Mouse (Mus musculus) stomach, embryonic 16.5 days (tissue): ENCODE measurements around the gene Dhx33. TPM values are rescaled to one million over a fixed set of nuclear protein-coding genes. Genes with fewer than 3 reads are reported as not detected.
A peak's percentile ranks its signal among the peaks of the same experiment; 100 is the strongest.

Experiments used
- ATAC-seq: fragments of 200-750 bp; cut with Nextera tagmentation; 2 replicates; pipeline ENCODE4 v1.8.0; 2017; ENCODE audit warnings: moderate number of reproducible peaks, moderate TSS enrichment; ENCODE audit not compliant: insufficient read depth, low FRiP score
- H3K27ac ChIP-seq: fragments of 300-500 bp; sonication (generic); 2 replicates; pipeline ENCODE4 v1.5.1; 2014; ENCODE audit warnings: low read length
- H3K27me3 ChIP-seq: fragments of 300-500 bp; sonication (generic); 2 replicates; pipeline ENCODE4 v1.6.1; 2014; ENCODE audit warnings: low read length, control low read depth, mixed read lengths; ENCODE audit not compliant: control insufficient read depth, insufficient read depth
- H3K36me3 ChIP-seq: fragments of 300-500 bp; sonication (generic); 2 replicates; pipeline ENCODE4 v1.6.1; 2014; ENCODE audit warnings: low read length; ENCODE audit not compliant: control insufficient read depth, insufficient read depth
- H3K4me1 ChIP-seq: fragments of 300-500 bp; sonication (generic); 2 replicates; pipeline ENCODE4 v1.6.1; 2014; ENCODE audit warnings: low read length, control low read depth, mixed read lengths; ENCODE audit not compliant: control insufficient read depth, insufficient read depth
- H3K4me2 ChIP-seq: fragments of 300-500 bp; sonication (generic); 2 replicates; pipeline ENCODE4 v1.6.1; 2014; ENCODE audit warnings: low read depth, low read length, mixed read lengths
- H3K4me3 ChIP-seq: fragments of 300-500 bp; sonication (generic); replicated peaks from 2 replicates; pipeline ENCODE4 v1.5.1; 2014; ENCODE audit warnings: mild to moderate bottlenecking, low read length
- H3K9ac ChIP-seq: fragments of 300-500 bp; sonication (generic); 2 replicates; pipeline ENCODE4 v1.6.1; 2014; ENCODE audit warnings: low read length
- H3K9me3 ChIP-seq: fragments of 300-500 bp; sonication (generic); replicated peaks from 2 replicates; pipeline ENCODE4 v1.6.1; 2016; ENCODE audit warnings: low read length, control low read depth; ENCODE audit not compliant: control insufficient read depth
- WGBS: fragments of 180-500 bp; shearing (Covaris S2); extraction: QIAGEN DNeasy Blood & Tissue Kit; methylation state at CpG from one replicate; pipeline ENCODE4 v1.1.7; 2014; 5-methylcytosine and 5-hydroxymethylcytosine counted together
- polyA plus RNA-seq: library from polyadenylated mRNA; unstranded; fragments of >200 nt; fragmentation: Nextera tagmentation; extraction: Ambion mirVana; gene quantifications from 2 replicates; pipeline ENCODE4 v1.2.1, GENCODE M21; 2015

Gene Dhx33
- polyA plus RNA-seq, 1 experiment from 2014 or later, result 16.5 TPM

DNA sequence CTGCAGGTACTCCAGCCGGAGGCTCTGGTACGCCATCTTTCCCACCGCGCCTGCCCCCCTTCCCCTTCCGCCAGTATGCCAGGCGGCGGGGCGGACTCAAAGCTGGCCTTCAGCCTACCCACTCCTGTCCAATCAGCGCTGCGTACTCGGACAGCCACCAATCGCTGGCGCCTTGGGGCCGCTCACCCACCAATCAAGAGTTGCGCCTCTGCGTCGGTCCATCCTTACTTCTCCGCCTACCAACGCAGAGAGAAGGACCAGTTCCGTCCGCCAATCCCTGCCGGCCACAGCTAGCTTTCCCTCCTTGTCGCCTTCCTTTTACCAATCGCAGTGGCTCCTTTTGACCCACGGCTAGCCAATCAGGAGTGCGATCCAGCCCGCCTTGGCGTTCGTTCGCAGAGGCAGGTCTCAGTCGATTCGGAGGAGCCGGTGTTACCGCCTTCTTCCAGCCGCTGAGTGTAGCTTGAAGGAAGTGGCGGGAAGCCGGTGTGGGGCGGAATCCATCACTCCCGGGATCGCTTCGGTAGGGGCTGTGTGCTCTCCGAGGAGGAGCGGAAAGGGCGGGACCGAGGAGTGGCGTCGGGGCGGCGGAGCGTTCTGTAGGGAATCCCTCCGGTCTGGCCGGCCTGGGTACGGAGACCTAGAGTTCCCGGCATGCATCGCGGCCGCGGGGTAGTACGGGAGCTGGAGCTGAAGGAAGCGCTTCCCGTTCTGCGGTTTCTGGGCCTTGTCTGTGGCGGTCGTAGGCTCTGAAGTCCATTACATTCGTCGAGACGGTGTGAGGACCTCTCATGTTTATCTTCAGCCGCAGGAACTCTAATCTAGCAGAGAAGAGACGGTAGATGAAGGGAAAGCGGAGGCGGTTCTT is 15.2 kb upstream of the Dhx33 start, which contains the start of the genes Mis12 and Derl2:
Mis12 (plus strand) TSS at position 411 of the 868 bp plus-strand sequence.
Derl2 (minus strand) TSS at position 641 of the 868 bp plus-strand sequence.
- under 1% methylated on average over 71 of the region's 71 CpGs for WGBS

DNA sequence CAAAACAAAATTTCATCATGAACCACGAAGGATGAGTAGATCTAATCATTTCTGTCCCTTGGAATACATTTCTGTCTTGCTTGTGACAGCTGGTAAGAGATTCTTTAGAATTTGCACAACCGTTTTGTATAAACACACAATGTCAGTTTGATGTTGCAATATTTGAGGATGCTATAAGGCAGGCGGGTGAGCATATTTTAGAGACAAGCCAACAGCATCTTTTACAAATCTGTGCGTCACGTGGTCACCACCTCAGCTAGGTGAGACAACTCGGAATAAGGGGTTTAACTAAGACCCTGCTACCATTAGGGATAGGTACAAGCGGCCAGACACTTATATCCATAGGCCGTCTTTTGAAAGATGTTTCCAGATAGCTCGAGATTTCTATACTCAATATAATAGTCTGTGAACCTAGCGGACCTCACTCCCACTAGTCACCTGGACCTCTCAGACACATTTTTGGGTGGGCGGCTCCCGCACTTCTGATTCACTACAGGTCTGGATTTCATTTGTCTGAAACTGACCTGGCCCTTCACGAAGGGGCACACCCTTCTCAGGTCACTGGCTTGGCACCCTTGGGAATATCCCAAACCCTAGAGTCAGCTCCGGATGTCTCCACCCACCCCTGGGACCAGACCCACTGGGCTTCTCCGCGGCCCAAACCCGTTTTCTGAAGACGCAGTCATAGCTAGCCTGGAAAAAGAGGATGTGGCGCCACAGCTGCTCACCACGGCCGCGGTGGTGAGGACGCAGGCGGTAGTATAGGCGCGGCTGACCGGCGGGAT is 14.4 kb upstream of the Dhx33 start:
- H3K4me3 ChIP-seq, result peak overlapping the region; percentile 98
- no peaks in the 10 kb centered on the region for H3K9me3 ChIP-seq
- peak overlapping the region; percentile 76 for H3K27ac ChIP-seq
- WGBS, result 4% methylated on average over 28 of the region's 28 CpGs
- H3K36me3 ChIP-seq, result no peaks in the 10 kb centered on the region
- peak overlapping the region; percentile 90 for H3K4me2 ChIP-seq
- no peaks in the 10 kb centered on the region for H3K27me3 ChIP-seq
- peak; percentile 8; the same call in 1 of the 2 replicates for ATAC-seq
- peaks cover 27% of the 10 kb centered on the region for H3K4me1 ChIP-seq
- H3K9ac ChIP-seq, result peak overlapping the region; percentile 98

More for the DNA sequence above, 15.2 kb upstream of the Dhx33 start, which contains the start of the genes Mis12 and Derl2:
- H3K27me3 ChIP-seq, result no peaks in the 10 kb centered on the region
- H3K9me3 ChIP-seq, result no peaks in the 10 kb centered on the region
- peak within 1 kb of the TSS; percentile 90 for H3K4me2 ChIP-seq
- peak; percentile 100 for ATAC-seq
- H3K4me1 ChIP-seq, result peaks cover 27% of the 10 kb centered on the region
- peak within 1 kb of the TSS; percentile 96 for H3K27ac ChIP-seq
- peak within 1 kb of the TSS; percentile 98 for H3K4me3 ChIP-seq
- peak within 1 kb of the TSS; percentile 98 for H3K9ac ChIP-seq
- H3K36me3 ChIP-seq, result no peaks in the 10 kb centered on the region

DNA sequence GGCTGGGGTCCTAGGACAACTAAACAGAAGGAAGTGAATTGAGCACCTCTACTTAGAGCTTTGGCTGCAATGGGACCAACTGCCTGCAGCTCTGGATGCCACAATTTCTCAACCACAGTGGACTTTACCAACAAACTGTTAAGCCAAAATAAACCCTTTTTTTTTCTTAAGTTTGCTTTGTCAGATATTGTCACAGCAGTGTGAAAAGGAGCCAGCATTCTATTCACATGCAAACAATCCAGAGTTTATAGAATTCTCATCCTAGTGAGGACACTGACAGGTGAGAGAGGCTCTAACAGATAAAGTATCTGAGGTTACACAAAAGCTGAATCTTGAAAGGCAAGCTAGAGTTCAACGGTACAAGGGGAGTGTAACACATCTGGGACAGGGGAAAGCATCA is 12.8 kb upstream of the Dhx33 start:
- H3K9me3 ChIP-seq, result no peaks in the 10 kb centered on the region
- no peak overlapping the region for H3K9ac ChIP-seq
- no peak overlapping the region for H3K27ac ChIP-seq
- no peaks in the 10 kb centered on the region for H3K27me3 ChIP-seq
- H3K36me3 ChIP-seq, result peaks cover 3% of the 10 kb centered on the region; the same call in 1 of the 2 replicates
- peaks cover 27% of the 10 kb centered on the region for H3K4me1 ChIP-seq
- no peak for ATAC-seq
- H3K4me3 ChIP-seq, result no peak overlapping the region
- no peak overlapping the region for H3K4me2 ChIP-seq
- 86% methylated on average over 1 of the region's 1 CpGs for WGBS

GRCm38 (mm10) chr11:71012743-71013142 is 8.5 kb upstream of the Dhx33 start:
- WGBS, result 96% methylated on average over 7 of the region's 7 CpGs
- Histone ChIP-seq H3K4me1 (peaks cover 12% of the 10 kb centered on the region), H3K4me3 (no peak overlapping the region), H3K27ac (no peak overlapping the region), H3K9ac (no peak overlapping the region), H3K27me3 (no peaks in the 10 kb centered on the region), H3K36me3 (peaks cover 24% of the 10 kb centered on the region), H3K4me2 (no peak overlapping the region), H3K9me3 (no peaks in the 10 kb centered on the region)
- no peak for ATAC-seq

GRCm38 (mm10) chr11:71008321-71008720 is 4.1 kb upstream of the Dhx33 start:
- Histone ChIP-seq H3K4me3 (no peak overlapping the region), H3K27ac (no peak overlapping the region), H3K27me3 (no peaks in the 10 kb centered on the region), H3K9ac (no peak overlapping the region), H3K4me1 (peaks cover 5% of the 10 kb centered on the region), H3K9me3 (no peaks in the 10 kb centered on the region), H3K36me3 (peaks cover 24% of the 10 kb centered on the region), H3K4me2 (no peak overlapping the region)
- ATAC-seq, result no peak
- WGBS, result 89% methylated on average over 3 of the region's 3 CpGs

- Histone ChIP-seq H3K27ac (no peak overlapping the region), H3K9ac (no peak overlapping the region), H3K36me3 (peaks cover 23% of the 10 kb centered on the region), H3K9me3 (no peaks in the 10 kb centered on the region), H3K4me1 (peaks cover 10% of the 10 kb centered on the region), H3K4me2 (no peak overlapping the region), H3K27me3 (no peaks in the 10 kb centered on the region), H3K4me3 (no peak overlapping the region)
- ATAC-seq, result no peak
- WGBS, result 83% methylated on average over 7 of the region's 7 CpGs
Observed at GRCm38 (mm10) chr11:71007831-71008230, 3.6 kb upstream of the Dhx33 start.

GRCm38 (mm10) chr11:71007026-71007425 is 2.8 kb upstream of the Dhx33 start:
- Histone ChIP-seq H3K27ac (no peak overlapping the region), H3K27me3 (no peaks in the 10 kb centered on the region), H3K36me3 (peaks cover 20% of the 10 kb centered on the region), H3K4me1 (peaks cover 13% of the 10 kb centered on the region), H3K9ac (no peak overlapping the region), H3K9me3 (no peaks in the 10 kb centered on the region), H3K4me2 (no peak overlapping the region), H3K4me3 (no peak overlapping the region)
- no peak for ATAC-seq
- 93% methylated on average over 6 of the region's 6 CpGs for WGBS

- Histone ChIP-seq H3K36me3 (peaks cover 10% of the 10 kb centered on the region), H3K4me2 (peak overlapping the region; percentile 53), H3K27me3 (no peaks in the 10 kb centered on the region), H3K4me3 (peak overlapping the region; percentile 91), H3K27ac (peak overlapping the region; percentile 24; the same call in 1 of the 2 replicates), H3K4me1 (peaks cover 13% of the 10 kb centered on the region), H3K9me3 (no peaks in the 10 kb centered on the region), H3K9ac (no peak overlapping the region)
- 57% methylated on average over 5 of the region's 5 CpGs for WGBS
- ATAC-seq, result no peak
Observed at GRCm38 (mm10) chr11:71005046-71005445, 809 bp upstream of the Dhx33 start.
